Mouse (Mus musculus) adrenal gland, postnatal 25 days (tissue): ENCODE data around the gene Lrrc27. TPM values are rescaled to one million over a fixed set of nuclear protein-coding genes. Genes with fewer than 3 reads are reported as not detected.

Experiments
- DNase-seq: peaks from one replicate; pipeline ENCODE4 v3.0.0; 2021; ENCODE audit warnings: mixed read lengths
- long read RNA-seq: library from polyadenylated mRNA; stranded (forward); transcript quantifications from one replicate; pipeline ENCODE4 v2.0.0, GENCODE M21; 2021
- total RNA-seq: library from RNA; stranded (reverse); gene quantifications from 2 replicates; pipeline ENCODE4 v1.2.3, GENCODE M21; 2021

The Lrrc27 gene
- total RNA-seq = 5.8 and 6.3 TPM in 2 replicates
- long read RNA-seq, partial matches to known transcripts = 1 of 1 reads
- long read RNA-seq, other reads (novel, unspliced or antisense) = 0 of 1 reads

GRCm38 (mm10) chr7:139212754-139213745 is at the start of gene Lrrc27, which contains the start of gene Stk32c:
Gene Lrrc27, plus strand, starts transcription at chr7:139212988.
Gene Stk32c, minus strand, starts transcription at chr7:139213307.
- peak; percentile 97 for DNase-seq

- DNase-seq = no peak
These were observed 48.4 kb upstream of the Lrrc27 start for GRCm38 (mm10) chr7:139164410-139164809.

- no peak for DNase-seq
These were observed 43.6 kb upstream of the Lrrc27 start for GRCm38 (mm10) chr7:139169143-139169542.

- no peak for DNase-seq
These were observed 33.5 kb upstream of the Lrrc27 start for GRCm38 (mm10) chr7:139179299-139179698.

- DNase-seq = no peak
These were observed 32.7 kb upstream of the Lrrc27 start for GRCm38 (mm10) chr7:139180058-139180457.

- DNase-seq = no peak
These were observed 28.4 kb upstream of the Lrrc27 start for GRCm38 (mm10) chr7:139184396-139184795.

- no peak for DNase-seq
These were observed 27.9 kb upstream of the Lrrc27 start for GRCm38 (mm10) chr7:139184846-139185245.

GRCm38 (mm10) chr7:139185971-139186370 is 26.8 kb upstream of the Lrrc27 start:
- no peak for DNase-seq

GRCm38 (mm10) chr7:139186436-139186835 is 26.4 kb upstream of the Lrrc27 start:
- DNase-seq = no peak

GRCm38 (mm10) chr7:139187277-139187676 is 25.5 kb upstream of the Lrrc27 start:
- no peak for DNase-seq

- DNase-seq = peak; percentile 91
These were observed 24.8 kb upstream of the Lrrc27 start for GRCm38 (mm10) chr7:139187771-139188633.

- no peak for DNase-seq
These were observed 24.1 kb upstream of the Lrrc27 start for GRCm38 (mm10) chr7:139188634-139189207.

GRCm38 (mm10) chr7:139190616-139191015 is 22.2 kb upstream of the Lrrc27 start:
- no peak for DNase-seq

GRCm38 (mm10) chr7:139191619-139192018 is 21.2 kb upstream of the Lrrc27 start:
- no peak for DNase-seq

- no peak for DNase-seq
These were observed 15.8 kb upstream of the Lrrc27 start for GRCm38 (mm10) chr7:139197022-139197421.

GRCm38 (mm10) chr7:139200108-139200507 is 12.7 kb upstream of the Lrrc27 start:
- DNase-seq = peak; percentile 54

- no peak for DNase-seq
These were observed 11.6 kb upstream of the Lrrc27 start for GRCm38 (mm10) chr7:139201209-139201608.

GRCm38 (mm10) chr7:139208023-139208772 is 4.6 kb upstream of the Lrrc27 start:
- peak; percentile 43 for DNase-seq

GRCm38 (mm10) chr7:139208773-139209095 is 4.1 kb upstream of the Lrrc27 start:
- no peak for DNase-seq

GRCm38 (mm10) chr7:139211761-139212160 is 1.0 kb upstream of the Lrrc27 start:
- no peak for DNase-seq

GRCm38 (mm10) chr7:139213751-139214150 is 963 bp downstream of the Lrrc27 start:
- DNase-seq = no peak

- no peak for DNase-seq
These were observed 1.4 kb downstream of the Lrrc27 start for GRCm38 (mm10) chr7:139214160-139214559.
